Mouse (Mus musculus): Measurements from ENCODE around the gene Card14.

The Card14 gene

GRCm38 (mm10) chr11:119394210-119394609 lies 86.6 kb downstream of the Card14 start:
- DNase-seq (ENCODE audit: low read depth, low spot score), result no peak
